Mouse (Mus musculus): ENCODE results near the gene Blm. TPM values are rescaled to one million over a fixed set of nuclear protein-coding genes. Genes with fewer than 3 reads are reported as not detected.

Blm gene
- 51.8 and 59.0 TPM in 2 replicates for polyA plus RNA-seq (2014; fragmentation: Nextera tagmentation; extraction: Ambion mirVana)

DNA sequence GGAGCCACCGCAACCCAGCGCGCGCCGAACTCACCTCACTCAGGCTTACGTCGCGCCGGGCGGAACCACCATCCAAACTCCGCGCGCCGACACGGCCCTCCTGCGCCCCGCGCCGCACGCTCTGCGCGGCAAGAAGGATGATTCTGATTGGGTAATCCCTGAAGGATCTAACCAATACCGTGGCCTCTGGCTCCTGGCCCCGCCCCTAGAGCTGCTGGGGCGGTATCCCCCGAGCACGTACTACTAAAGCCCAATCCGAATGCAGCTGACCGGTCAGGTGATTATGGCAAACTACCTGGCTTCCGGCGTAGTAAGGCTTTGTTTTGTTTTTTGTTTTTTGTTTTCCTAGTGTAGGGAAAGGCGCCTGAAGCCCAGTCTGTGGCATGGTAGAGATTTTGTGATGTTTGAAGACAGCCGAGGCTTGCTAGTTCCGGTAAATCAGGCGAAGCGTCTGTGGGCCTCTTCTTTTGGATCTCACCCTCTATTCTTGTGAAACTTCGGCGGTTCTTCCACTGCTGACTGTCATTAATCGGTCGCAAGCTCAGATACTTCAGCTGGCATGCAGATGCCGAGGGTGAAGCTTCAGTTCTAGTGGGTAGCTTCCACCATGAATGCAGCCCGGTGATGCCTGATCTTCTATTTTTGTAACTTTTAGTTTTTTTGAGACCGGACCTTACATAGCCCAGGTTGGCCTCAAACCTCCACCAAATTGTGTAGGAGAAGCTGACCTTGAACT, at the start of gene Blm:
Gene Blm, minus strand, starts transcription at position 111 of the 736 bp plus-strand sequence.
- ATAC-seq (ENCODE audit: insufficient number of reproducible peaks, low FRiP score, low TSS enrichment, low read depth) (peak; percentile 100), DNase-seq (ENCODE audit: low spot score) (peak; percentile 97)
- H3K9me3 ChIP-seq (ENCODE audit: control insufficient read depth, low read length) = no peaks in the 10 kb centered on the region
- H3K4me3 ChIP-seq (ENCODE audit: low read depth, low read length) = peak within 1 kb of the TSS; percentile 69
- peak within 1 kb of the TSS; percentile 56 for H3K27ac ChIP-seq (replicated peaks; ENCODE audit: low read depth, low read length)
- H3K36me3 ChIP-seq (ENCODE audit: control insufficient read depth, insufficient read depth, low read length) = no peaks in the 10 kb centered on the region; the same call in 1 of the 2 replicates
- WGBS = under 1% methylated on average over 43 of the region's 43 CpGs
- H3K9ac ChIP-seq (ENCODE audit: low read length) = peak within 1 kb of the TSS; percentile 86
- H3K4me1 ChIP-seq (ENCODE audit: control insufficient read depth, insufficient read depth, low read length) = peaks cover 3% of the 10 kb centered on the region
- H3K27me3 ChIP-seq (ENCODE audit: control insufficient read depth, insufficient read depth, low read length) = no peaks in the 10 kb centered on the region
- H3K4me2 ChIP-seq (ENCODE audit: low read depth, severe bottlenecking) = peak within 1 kb of the TSS; percentile 92

GRCm38 (mm10) chr7:80583981-80584380, 49.1 kb upstream of the Blm start:
- Histone ChIP-seq H3K4me1 (ENCODE audit: control insufficient read depth, insufficient read depth, low read length) (peaks cover 8% of the 10 kb centered on the region; the same call in 1 of the 2 replicates), H3K4me2 (ENCODE audit: low read depth, severe bottlenecking) (no peak overlapping the region), H3K36me3 (ENCODE audit: control insufficient read depth, insufficient read depth, low read length) (no peaks in the 10 kb centered on the region; the same call in 1 of the 2 replicates), H3K27ac (replicated peaks; ENCODE audit: low read depth, low read length) (no peak overlapping the region), H3K9me3 (ENCODE audit: control insufficient read depth, low read length) (no peaks in the 10 kb centered on the region), H3K4me3 (ENCODE audit: low read depth, low read length) (no peak overlapping the region), H3K9ac (ENCODE audit: low read length) (no peak overlapping the region), H3K27me3 (ENCODE audit: control insufficient read depth, insufficient read depth, low read length) (no peaks in the 10 kb centered on the region)
- ATAC-seq (ENCODE audit: insufficient number of reproducible peaks, low FRiP score, low TSS enrichment, low read depth) (no peak), DNase-seq (ENCODE audit: low spot score) (peak; percentile 64)
- WGBS = 42% methylated on average over 6 of the region's 6 CpGs

- no peak overlapping the region for H3K9ac ChIP-seq (ENCODE audit: low read length)
- no peaks in the 10 kb centered on the region for H3K27me3 ChIP-seq (ENCODE audit: control insufficient read depth, insufficient read depth, low read length)
- ATAC-seq (ENCODE audit: insufficient number of reproducible peaks, low FRiP score, low TSS enrichment, low read depth) (no peak), DNase-seq (ENCODE audit: low spot score) (no peak)
- peaks cover 8% of the 10 kb centered on the region; the same call in 1 of the 2 replicates for H3K4me1 ChIP-seq (ENCODE audit: control insufficient read depth, insufficient read depth, low read length)
- no peak overlapping the region for H3K4me3 ChIP-seq (ENCODE audit: low read depth, low read length)
- no peaks in the 10 kb centered on the region for H3K36me3 ChIP-seq (ENCODE audit: control insufficient read depth, insufficient read depth, low read length)
- no peak overlapping the region for H3K27ac ChIP-seq (replicated peaks; ENCODE audit: low read depth, low read length)
- 64% methylated on average over 20 of the region's 20 CpGs for WGBS
- no peaks in the 10 kb centered on the region for H3K9me3 ChIP-seq (ENCODE audit: control insufficient read depth, low read length)
- no peak overlapping the region for H3K4me2 ChIP-seq (ENCODE audit: low read depth, severe bottlenecking)
Observed at GRCm38 (mm10) chr7:80582821-80583451, 48.0 kb upstream of the Blm start.

DNA sequence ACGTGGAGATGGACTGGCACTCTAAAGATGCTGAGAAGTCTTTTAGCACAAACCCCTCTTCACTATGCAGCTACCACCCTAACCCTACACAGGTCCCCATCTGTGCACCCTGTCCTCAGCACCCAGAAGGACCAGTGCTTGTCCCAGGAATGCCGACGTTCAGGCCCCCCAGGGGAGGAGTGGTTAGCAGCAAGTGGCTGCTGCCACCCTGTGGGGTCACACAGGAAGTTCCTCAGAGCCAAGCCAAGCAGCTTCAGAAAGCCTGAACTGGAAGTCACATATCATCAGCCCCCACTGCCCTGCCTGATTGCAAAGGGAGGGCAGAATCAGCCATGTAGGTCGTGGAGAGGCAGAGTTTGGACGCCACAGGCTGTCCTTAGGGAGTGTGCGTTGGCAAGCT, 45.4 kb upstream of the Blm start:
- WGBS = 31% methylated on average over 6 of the region's 6 CpGs
- H3K36me3 ChIP-seq (ENCODE audit: control insufficient read depth, insufficient read depth, low read length) = no peaks in the 10 kb centered on the region
- 0 out of 2 replicates have a peak overlapping the region, but pooled peaks have one; percentile 14 for H3K9ac ChIP-seq (ENCODE audit: low read length)

DNA sequence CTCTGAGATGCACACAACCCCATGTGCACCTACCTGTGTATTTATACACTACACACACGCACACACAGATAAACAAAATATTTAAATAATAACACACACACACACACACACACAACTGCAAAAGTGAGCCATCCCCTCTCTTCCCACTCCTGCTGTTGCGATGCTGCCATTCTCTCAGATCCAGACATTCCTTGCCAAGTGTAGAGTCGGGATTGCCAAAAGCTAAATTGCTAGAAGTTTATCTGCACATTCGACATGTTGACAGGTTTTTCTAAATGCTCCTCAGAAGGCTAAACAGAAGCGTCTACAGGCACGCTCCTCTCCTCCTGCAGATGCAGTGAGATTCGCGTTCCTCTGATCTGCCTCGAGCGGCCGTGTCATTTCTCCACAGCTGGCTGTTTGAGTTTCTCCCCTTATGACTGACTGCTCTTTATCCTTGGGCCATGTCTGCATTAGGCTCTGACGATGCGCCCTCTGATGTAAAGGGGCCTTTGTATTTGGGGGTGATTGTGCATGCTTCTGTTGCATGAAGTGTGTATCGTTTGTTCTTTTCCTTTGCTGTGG, 42.6 kb upstream of the Blm start:
- Histone ChIP-seq H3K4me2 (ENCODE audit: low read depth, severe bottlenecking) (no peak overlapping the region), H3K36me3 (ENCODE audit: control insufficient read depth, insufficient read depth, low read length) (no peaks in the 10 kb centered on the region), H3K4me3 (ENCODE audit: low read depth, low read length) (no peak overlapping the region), H3K9me3 (ENCODE audit: control insufficient read depth, low read length) (no peaks in the 10 kb centered on the region), H3K9ac (ENCODE audit: low read length) (no peak overlapping the region), H3K27ac (replicated peaks; ENCODE audit: low read depth, low read length) (no peak overlapping the region), H3K4me1 (ENCODE audit: control insufficient read depth, insufficient read depth, low read length) (no peaks in the 10 kb centered on the region), H3K27me3 (ENCODE audit: control insufficient read depth, insufficient read depth, low read length) (no peaks in the 10 kb centered on the region; the same call in 1 of the 2 replicates)
- DNase-seq (ENCODE audit: low spot score) (no peak), ATAC-seq (ENCODE audit: insufficient number of reproducible peaks, low FRiP score, low TSS enrichment, low read depth) (no peak)
- WGBS = 65% methylated on average over 14 of the region's 14 CpGs

More for the DNA sequence above, 45.4 kb upstream of the Blm start:
- Histone ChIP-seq H3K27ac (replicated peaks; ENCODE audit: low read depth, low read length) (no peak overlapping the region), H3K4me1 (ENCODE audit: control insufficient read depth, insufficient read depth, low read length) (peaks cover 2% of the 10 kb centered on the region; the same call in 1 of the 2 replicates), H3K4me3 (ENCODE audit: low read depth, low read length) (no peak overlapping the region), H3K9me3 (ENCODE audit: control insufficient read depth, low read length) (no peaks in the 10 kb centered on the region), H3K27me3 (ENCODE audit: control insufficient read depth, insufficient read depth, low read length) (no peaks in the 10 kb centered on the region), H3K4me2 (ENCODE audit: low read depth, severe bottlenecking) (no peak overlapping the region)
- ATAC-seq (ENCODE audit: insufficient number of reproducible peaks, low FRiP score, low TSS enrichment, low read depth) (no peak), DNase-seq (ENCODE audit: low spot score) (no peak)

- DNase-seq (ENCODE audit: low spot score) (no peak), ATAC-seq (ENCODE audit: insufficient number of reproducible peaks, low FRiP score, low TSS enrichment, low read depth) (no peak)
- Histone ChIP-seq H3K36me3 (ENCODE audit: control insufficient read depth, insufficient read depth, low read length) (no peaks in the 10 kb centered on the region), H3K27ac (replicated peaks; ENCODE audit: low read depth, low read length) (no peak overlapping the region), H3K4me2 (ENCODE audit: low read depth, severe bottlenecking) (no peak overlapping the region), H3K4me3 (ENCODE audit: low read depth, low read length) (no peak overlapping the region), H3K9me3 (ENCODE audit: control insufficient read depth, low read length) (no peaks in the 10 kb centered on the region), H3K4me1 (ENCODE audit: control insufficient read depth, insufficient read depth, low read length) (no peaks in the 10 kb centered on the region), H3K27me3 (ENCODE audit: control insufficient read depth, insufficient read depth, low read length) (no peaks in the 10 kb centered on the region; the same call in 1 of the 2 replicates), H3K9ac (ENCODE audit: low read length) (no peak overlapping the region)
- WGBS = 76% methylated on average over 3 of the region's 3 CpGs
Observed at GRCm38 (mm10) chr7:80576626-80577025, 41.7 kb upstream of the Blm start.

- H3K4me1 ChIP-seq (ENCODE audit: control insufficient read depth, insufficient read depth, low read length) = no peaks in the 10 kb centered on the region
- H3K9me3 ChIP-seq (ENCODE audit: control insufficient read depth, low read length) = no peaks in the 10 kb centered on the region
- H3K36me3 ChIP-seq (ENCODE audit: control insufficient read depth, insufficient read depth, low read length) = no peaks in the 10 kb centered on the region
- no peaks in the 10 kb centered on the region; the same call in 1 of the 2 replicates for H3K27me3 ChIP-seq (ENCODE audit: control insufficient read depth, insufficient read depth, low read length)
- DNase-seq (ENCODE audit: low spot score) (no peak), ATAC-seq (ENCODE audit: insufficient number of reproducible peaks, low FRiP score, low TSS enrichment, low read depth) (no peak)
- no peak overlapping the region for H3K27ac ChIP-seq (replicated peaks; ENCODE audit: low read depth, low read length)
- no peak overlapping the region for H3K9ac ChIP-seq (ENCODE audit: low read length)
- H3K4me2 ChIP-seq (ENCODE audit: low read depth, severe bottlenecking) = no peak overlapping the region
- no peak overlapping the region for H3K4me3 ChIP-seq (ENCODE audit: low read depth, low read length)
- 78% methylated on average over 9 of the region's 9 CpGs for WGBS
Observed at GRCm38 (mm10) chr7:80575750-80576149, 40.8 kb upstream of the Blm start.

GRCm38 (mm10) chr7:80573076-80573475, 38.2 kb upstream of the Blm start:
- ATAC-seq (ENCODE audit: insufficient number of reproducible peaks, low FRiP score, low TSS enrichment, low read depth) (no peak), DNase-seq (ENCODE audit: low spot score) (no peak)
- no peak overlapping the region for H3K27ac ChIP-seq (replicated peaks; ENCODE audit: low read depth, low read length)
- no peaks in the 10 kb centered on the region; the same call in 1 of the 2 replicates for H3K27me3 ChIP-seq (ENCODE audit: control insufficient read depth, insufficient read depth, low read length)
- H3K4me2 ChIP-seq (ENCODE audit: low read depth, severe bottlenecking) = no peak overlapping the region
- no peak overlapping the region for H3K9ac ChIP-seq (ENCODE audit: low read length)
- 53% methylated on average over 3 of the region's 3 CpGs for WGBS
- no peak overlapping the region for H3K4me3 ChIP-seq (ENCODE audit: low read depth, low read length)
- no peaks in the 10 kb centered on the region for H3K36me3 ChIP-seq (ENCODE audit: control insufficient read depth, insufficient read depth, low read length)
- no peaks in the 10 kb centered on the region for H3K4me1 ChIP-seq (ENCODE audit: control insufficient read depth, insufficient read depth, low read length)
- H3K9me3 ChIP-seq (ENCODE audit: control insufficient read depth, low read length) = no peaks in the 10 kb centered on the region
